Mouse (Mus musculus): ENCODE results near the gene Zfp36l1. TPM values are rescaled to one million over a fixed set of nuclear protein-coding genes. Genes with fewer than 3 reads are reported as not detected.

The Zfp36l1 gene
- polyA plus RNA-seq, 1 experiment from 2014 or later = 160 TPM

DNA sequence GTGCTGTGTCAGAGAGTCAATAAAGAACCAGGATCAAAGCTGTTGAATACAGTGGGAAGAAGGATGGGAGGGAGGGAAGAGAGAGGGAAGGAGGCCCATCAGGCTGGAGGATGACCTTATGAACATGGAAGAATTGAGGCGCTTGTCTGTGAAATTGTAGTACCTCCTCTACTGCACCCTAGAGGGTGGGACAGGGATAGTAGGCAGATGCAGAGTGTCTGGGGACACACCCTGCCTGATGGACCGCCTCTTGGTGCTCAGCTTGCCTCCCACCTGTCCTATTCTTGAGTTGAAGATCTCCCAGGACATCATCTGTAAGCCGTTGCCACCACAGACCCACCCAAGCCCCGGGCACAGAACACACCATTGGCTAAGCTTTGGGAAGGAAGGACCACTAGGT is 30.1 kb downstream of the Zfp36l1 start:
- ATAC-seq (replicated peaks; ENCODE audit: insufficient number of reproducible peaks, low FRiP score, low TSS enrichment, low read depth) (no peak), DNase-seq (ENCODE audit: low spot score) (no peak)
- Histone ChIP-seq H3K4me1 (ENCODE audit: control insufficient read depth, insufficient read depth, low read length) (peaks cover 8% of the 10 kb centered on the region), H3K27me3 (ENCODE audit: control insufficient read depth, insufficient read depth, low read length) (no peaks in the 10 kb centered on the region), H3K27ac (replicated peaks; ENCODE audit: low read depth, low read length) (no peak overlapping the region), H3K4me2 (ENCODE audit: low read depth, low read length) (no peak overlapping the region), H3K9me3 (replicated peaks; ENCODE audit: control insufficient read depth, low read length) (no peaks in the 10 kb centered on the region), H3K4me3 (ENCODE audit: low read depth, low read length) (no peak overlapping the region), H3K36me3 (replicated peaks; ENCODE audit: control insufficient read depth, insufficient read depth, low read depth, low read length) (no peaks in the 10 kb centered on the region), H3K9ac (replicated peaks; ENCODE audit: low read length) (no peak overlapping the region)
- WGBS = 90% methylated on average over 4 of the region's 4 CpGs

DNA sequence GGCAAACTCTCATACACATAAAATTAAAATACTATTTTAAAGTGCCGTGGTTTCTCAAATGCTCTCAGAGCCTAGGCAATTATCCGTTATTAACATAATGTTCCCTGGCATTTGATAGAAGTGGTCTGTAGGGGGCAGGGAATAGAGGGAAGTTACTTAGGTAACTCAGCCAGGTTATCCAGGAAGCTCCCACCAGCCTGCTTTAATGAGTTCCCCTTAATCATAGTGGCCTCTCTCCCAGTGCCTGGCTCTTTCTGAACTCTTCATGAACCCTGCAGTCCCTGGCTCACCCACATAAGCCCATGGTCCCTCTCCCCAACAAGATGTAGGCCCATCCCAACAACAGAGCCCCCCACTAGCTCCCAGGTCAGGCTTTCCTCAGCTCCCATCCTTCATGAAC is 31.4 kb downstream of the Zfp36l1 start:
- no peaks in the 10 kb centered on the region for H3K36me3 ChIP-seq (replicated peaks; ENCODE audit: control insufficient read depth, insufficient read depth, low read depth, low read length)
- no peaks in the 10 kb centered on the region for H3K27me3 ChIP-seq (ENCODE audit: control insufficient read depth, insufficient read depth, low read length)
- H3K4me2 ChIP-seq (ENCODE audit: low read depth, low read length) = no peak overlapping the region
- peaks cover 8% of the 10 kb centered on the region for H3K4me1 ChIP-seq (ENCODE audit: control insufficient read depth, insufficient read depth, low read length)
- H3K9ac ChIP-seq (replicated peaks; ENCODE audit: low read length) = no peak overlapping the region
- ATAC-seq (replicated peaks; ENCODE audit: insufficient number of reproducible peaks, low FRiP score, low TSS enrichment, low read depth) (no peak), DNase-seq (ENCODE audit: low spot score) (no peak)
- no peaks in the 10 kb centered on the region for H3K9me3 ChIP-seq (replicated peaks; ENCODE audit: control insufficient read depth, low read length)
- no peak overlapping the region for H3K27ac ChIP-seq (replicated peaks; ENCODE audit: low read depth, low read length)
- H3K4me3 ChIP-seq (ENCODE audit: low read depth, low read length) = no peak overlapping the region
- 61% methylated on average over 2 of the region's 2 CpGs for WGBS

DNA sequence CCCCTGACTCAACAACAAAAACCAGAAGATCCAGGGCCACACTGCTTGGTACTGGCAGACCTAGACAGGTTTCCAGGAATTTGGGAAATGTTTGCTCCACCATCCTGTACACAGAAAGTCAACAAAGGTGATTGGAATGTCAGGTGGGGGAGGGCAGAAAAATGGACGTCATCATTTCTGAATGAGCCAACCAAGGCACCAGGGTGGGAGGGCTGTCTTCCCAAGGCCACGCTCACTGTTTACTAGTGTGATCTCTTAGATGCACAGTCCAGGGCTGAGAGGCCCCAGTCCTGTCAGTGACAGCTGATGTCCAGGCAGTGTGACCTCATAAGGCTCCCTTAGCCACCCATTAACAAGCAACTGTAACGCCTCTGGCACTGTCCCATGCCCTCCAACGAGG is 32.9 kb downstream of the Zfp36l1 start:
- Histone ChIP-seq H3K27ac (replicated peaks; ENCODE audit: low read depth, low read length) (no peak overlapping the region), H3K27me3 (ENCODE audit: control insufficient read depth, insufficient read depth, low read length) (no peaks in the 10 kb centered on the region), H3K9me3 (replicated peaks; ENCODE audit: control insufficient read depth, low read length) (no peaks in the 10 kb centered on the region), H3K4me3 (ENCODE audit: low read depth, low read length) (no peak overlapping the region), H3K4me1 (ENCODE audit: control insufficient read depth, insufficient read depth, low read length) (peaks cover 8% of the 10 kb centered on the region), H3K4me2 (ENCODE audit: low read depth, low read length) (no peak overlapping the region), H3K9ac (replicated peaks; ENCODE audit: low read length) (no peak overlapping the region), H3K36me3 (replicated peaks; ENCODE audit: control insufficient read depth, insufficient read depth, low read depth, low read length) (no peaks in the 10 kb centered on the region)
- ATAC-seq (replicated peaks; ENCODE audit: insufficient number of reproducible peaks, low FRiP score, low TSS enrichment, low read depth) (no peak), DNase-seq (ENCODE audit: low spot score) (no peak)
- WGBS = 81% methylated on average over 4 of the region's 4 CpGs

DNA sequence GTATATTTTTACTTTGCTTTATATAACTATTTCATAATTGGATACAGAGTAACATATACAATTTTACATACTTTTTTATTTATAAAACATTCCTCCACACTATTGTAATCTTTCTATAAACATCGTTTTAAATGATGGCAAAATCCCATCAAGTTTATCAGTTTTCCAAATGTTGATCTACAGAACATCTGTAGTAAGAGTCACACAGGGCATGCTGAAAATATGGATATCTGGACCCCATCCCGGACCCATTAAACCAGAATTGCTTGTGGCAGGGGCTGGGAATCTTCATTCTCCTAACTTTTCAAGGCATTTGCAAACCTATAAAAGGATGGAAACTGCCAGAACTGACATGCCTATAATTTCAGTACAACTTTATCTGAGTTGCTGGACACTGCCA is 38.5 kb downstream of the Zfp36l1 start:
- Histone ChIP-seq H3K36me3 (replicated peaks; ENCODE audit: control insufficient read depth, insufficient read depth, low read depth, low read length) (no peaks in the 10 kb centered on the region), H3K9me3 (replicated peaks; ENCODE audit: control insufficient read depth, low read length) (no peaks in the 10 kb centered on the region), H3K27me3 (ENCODE audit: control insufficient read depth, insufficient read depth, low read length) (no peaks in the 10 kb centered on the region), H3K4me1 (ENCODE audit: control insufficient read depth, insufficient read depth, low read length) (no peaks in the 10 kb centered on the region), H3K4me3 (ENCODE audit: low read depth, low read length) (no peak overlapping the region), H3K27ac (replicated peaks; ENCODE audit: low read depth, low read length) (no peak overlapping the region), H3K4me2 (ENCODE audit: low read depth, low read length) (no peak overlapping the region), H3K9ac (replicated peaks; ENCODE audit: low read length) (no peak overlapping the region)
- DNase-seq (ENCODE audit: low spot score) = no peak
- WGBS = 84% methylated on average over 2 of the region's 2 CpGs
- no peak for ATAC-seq (replicated peaks; ENCODE audit: insufficient number of reproducible peaks, low FRiP score, low TSS enrichment, low read depth)

DNA sequence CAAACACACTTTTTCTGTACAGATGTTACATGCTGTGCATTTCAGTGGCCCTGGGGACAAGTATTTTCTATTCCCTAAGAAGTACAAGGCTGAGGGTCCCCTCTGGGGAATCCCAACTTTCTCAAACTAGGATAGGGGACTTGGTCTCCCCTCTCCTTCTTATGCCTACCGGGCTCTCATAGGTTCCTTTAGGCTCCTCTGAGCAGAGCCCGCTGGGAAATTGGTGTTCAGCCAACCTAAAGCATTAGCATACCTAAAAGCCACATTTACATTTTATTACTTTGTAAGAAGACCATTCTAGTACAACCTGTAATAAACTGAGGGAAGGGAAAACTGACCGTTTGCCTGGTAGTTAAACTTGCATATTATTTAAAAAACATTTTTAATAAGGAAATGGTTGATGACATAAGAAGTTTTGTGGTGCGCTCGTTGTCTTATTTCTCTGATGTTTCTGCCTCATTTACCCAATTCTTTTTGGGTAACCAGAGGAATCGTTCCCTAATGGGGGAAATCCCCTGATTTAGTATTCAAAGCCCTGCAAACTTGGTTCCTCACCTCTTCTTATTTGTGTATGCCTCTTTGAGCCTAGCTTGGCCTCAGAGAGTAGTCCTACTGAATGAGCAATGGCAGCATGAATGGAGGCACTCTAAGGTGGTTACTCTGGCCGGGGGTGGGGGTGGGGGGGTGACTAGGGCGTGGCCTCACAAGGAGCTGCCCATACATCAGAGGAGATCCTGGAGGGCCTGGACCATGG is 42.1 kb downstream of the Zfp36l1 start:
- H3K9me3 ChIP-seq (replicated peaks; ENCODE audit: control insufficient read depth, low read length) = no peaks in the 10 kb centered on the region
- no peaks in the 10 kb centered on the region for H3K36me3 ChIP-seq (replicated peaks; ENCODE audit: control insufficient read depth, insufficient read depth, low read depth, low read length)
- no peak for ATAC-seq (replicated peaks; ENCODE audit: insufficient number of reproducible peaks, low FRiP score, low TSS enrichment, low read depth)
- no peak overlapping the region for H3K4me2 ChIP-seq (ENCODE audit: low read depth, low read length)
- no peak overlapping the region for H3K4me3 ChIP-seq (ENCODE audit: low read depth, low read length)
- H3K27me3 ChIP-seq (ENCODE audit: control insufficient read depth, insufficient read depth, low read length) = no peaks in the 10 kb centered on the region
- no peaks in the 10 kb centered on the region for H3K4me1 ChIP-seq (ENCODE audit: control insufficient read depth, insufficient read depth, low read length)
- no peak for DNase-seq (ENCODE audit: low spot score)
- WGBS = 56% methylated on average over 8 of the region's 8 CpGs
- H3K27ac ChIP-seq (replicated peaks; ENCODE audit: low read depth, low read length) = no peak overlapping the region
- H3K9ac ChIP-seq (replicated peaks; ENCODE audit: low read length) = no peak overlapping the region

DNA sequence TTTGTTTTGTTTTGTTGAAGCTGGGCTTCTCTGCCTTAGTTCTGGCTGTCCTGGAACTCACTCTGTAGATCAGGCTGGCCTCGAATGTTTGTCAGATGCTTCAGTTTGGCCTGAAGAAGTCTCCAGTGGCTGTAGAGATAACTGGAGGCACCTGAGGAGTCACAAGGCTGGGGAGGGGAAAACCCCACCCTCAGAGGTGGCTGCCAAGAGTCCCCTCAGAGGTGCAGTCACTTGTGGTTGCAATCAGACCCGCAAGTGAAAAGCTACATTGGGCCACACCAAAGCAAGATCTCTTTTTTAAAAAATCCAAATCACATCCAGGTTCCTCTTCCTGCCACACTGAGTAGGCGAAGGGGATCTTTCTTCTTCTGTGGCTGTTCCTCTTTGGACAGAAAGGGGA is 43.8 kb downstream of the Zfp36l1 start:
- Histone ChIP-seq H3K9me3 (replicated peaks; ENCODE audit: control insufficient read depth, low read length) (no peaks in the 10 kb centered on the region), H3K4me1 (ENCODE audit: control insufficient read depth, insufficient read depth, low read length) (no peaks in the 10 kb centered on the region), H3K36me3 (replicated peaks; ENCODE audit: control insufficient read depth, insufficient read depth, low read depth, low read length) (no peaks in the 10 kb centered on the region), H3K9ac (replicated peaks; ENCODE audit: low read length) (no peak overlapping the region), H3K27ac (replicated peaks; ENCODE audit: low read depth, low read length) (no peak overlapping the region), H3K4me2 (ENCODE audit: low read depth, low read length) (no peak overlapping the region), H3K27me3 (ENCODE audit: control insufficient read depth, insufficient read depth, low read length) (no peaks in the 10 kb centered on the region), H3K4me3 (ENCODE audit: low read depth, low read length) (no peak overlapping the region)
- no peak for DNase-seq (ENCODE audit: low spot score)
- ATAC-seq (replicated peaks; ENCODE audit: insufficient number of reproducible peaks, low FRiP score, low TSS enrichment, low read depth) = no peak
- WGBS = 85% methylated on average over 3 of the region's 3 CpGs

DNA sequence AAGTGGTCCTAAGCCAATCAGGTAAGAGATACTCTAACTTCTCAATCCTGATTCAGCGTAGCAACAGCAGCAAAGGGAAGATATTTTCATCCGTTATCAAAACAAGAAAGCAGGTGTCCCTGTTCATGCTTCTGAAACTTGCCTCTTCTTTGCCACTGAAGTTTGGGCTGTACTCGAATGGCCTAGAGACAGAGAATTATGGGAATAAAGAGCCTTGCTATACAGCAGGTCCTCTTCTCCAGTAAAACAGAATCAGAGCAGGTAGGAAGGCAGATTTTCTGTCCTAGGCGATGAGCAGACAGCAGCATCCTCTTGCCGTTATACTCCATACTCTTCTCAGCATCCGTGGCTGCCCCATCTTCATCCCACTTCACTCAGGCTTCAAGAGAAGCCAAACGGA is 44.8 kb downstream of the Zfp36l1 start:
- ATAC-seq (replicated peaks; ENCODE audit: insufficient number of reproducible peaks, low FRiP score, low TSS enrichment, low read depth) (no peak), DNase-seq (ENCODE audit: low spot score) (no peak)
- H3K36me3 ChIP-seq (replicated peaks; ENCODE audit: control insufficient read depth, insufficient read depth, low read depth, low read length) = no peaks in the 10 kb centered on the region
- WGBS = 80% methylated on average over 7 of the region's 7 CpGs
- H3K9me3 ChIP-seq (replicated peaks; ENCODE audit: control insufficient read depth, low read length) = no peaks in the 10 kb centered on the region
- no peak overlapping the region for H3K27ac ChIP-seq (replicated peaks; ENCODE audit: low read depth, low read length)
- H3K27me3 ChIP-seq (ENCODE audit: control insufficient read depth, insufficient read depth, low read length) = no peaks in the 10 kb centered on the region
- H3K4me1 ChIP-seq (ENCODE audit: control insufficient read depth, insufficient read depth, low read length) = no peaks in the 10 kb centered on the region
- H3K4me3 ChIP-seq (ENCODE audit: low read depth, low read length) = no peak overlapping the region
- H3K4me2 ChIP-seq (ENCODE audit: low read depth, low read length) = no peak overlapping the region
- H3K9ac ChIP-seq (replicated peaks; ENCODE audit: low read length) = no peak overlapping the region

DNA sequence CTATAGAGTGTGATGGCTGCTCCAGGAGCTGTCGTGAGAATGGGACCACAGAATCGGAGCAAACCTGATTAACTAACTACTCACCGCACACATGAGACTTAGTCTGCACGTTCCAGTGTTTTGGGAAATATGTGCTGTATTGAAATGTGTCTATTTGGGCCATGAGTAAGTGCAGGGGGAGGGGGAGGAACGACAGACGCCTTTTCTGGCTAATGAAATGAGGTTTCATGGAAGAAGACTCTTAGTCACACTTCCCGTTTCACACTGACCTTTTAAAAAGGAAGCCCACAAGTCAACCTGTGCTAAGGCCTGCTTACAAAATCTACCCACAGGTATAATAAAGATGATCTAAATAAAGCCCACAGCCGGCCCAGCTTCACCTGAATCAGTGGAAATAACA is 47.8 kb downstream of the Zfp36l1 start:
- no peak overlapping the region for H3K4me2 ChIP-seq (ENCODE audit: low read depth, low read length)
- no peak overlapping the region for H3K27ac ChIP-seq (replicated peaks; ENCODE audit: low read depth, low read length)
- H3K36me3 ChIP-seq (replicated peaks; ENCODE audit: control insufficient read depth, insufficient read depth, low read depth, low read length) = no peaks in the 10 kb centered on the region
- H3K9me3 ChIP-seq (replicated peaks; ENCODE audit: control insufficient read depth, low read length) = no peaks in the 10 kb centered on the region
- H3K4me1 ChIP-seq (ENCODE audit: control insufficient read depth, insufficient read depth, low read length) = peaks cover 10% of the 10 kb centered on the region
- H3K27me3 ChIP-seq (ENCODE audit: control insufficient read depth, insufficient read depth, low read length) = no peaks in the 10 kb centered on the region
- ATAC-seq (replicated peaks; ENCODE audit: insufficient number of reproducible peaks, low FRiP score, low TSS enrichment, low read depth) (no peak), DNase-seq (ENCODE audit: low spot score) (no peak)
- WGBS = 79% methylated on average over 8 of the region's 8 CpGs
- H3K4me3 ChIP-seq (ENCODE audit: low read depth, low read length) = no peak overlapping the region
- no peak overlapping the region for H3K9ac ChIP-seq (replicated peaks; ENCODE audit: low read length)

Measured in embryonic facial prominence, embryonic 11.5 days (tissue).